Mouse (Mus musculus): Measurements from ENCODE around the gene Kpna7. TPM values are rescaled to one million over a fixed set of nuclear protein-coding genes. Genes with fewer than 3 reads are reported as not detected.
A peak's percentile ranks its signal among the peaks of the same experiment; 100 is the strongest.

The Kpna7 gene
- polyA plus RNA-seq, 1 experiment, result not detected

GRCm38 (mm10) chr5:145129124-145129523, 45.3 kb upstream of the Kpna7 start:
- Histone ChIP-seq H3K4me3 (no peak overlapping the region), H3K36me3 (ENCODE audit: control insufficient read depth, insufficient read depth) (peaks cover 54% of the 10 kb centered on the region), H3K4me2 (ENCODE audit: low read depth) (no peak overlapping the region), H3K27me3 (ENCODE audit: control insufficient read depth, insufficient read depth, insufficient read length) (no peaks in the 10 kb centered on the region), H3ac (ENCODE audit: control insufficient read depth, insufficient read length) (no peak overlapping the region), H3K79me2 (ENCODE audit: control insufficient read depth, insufficient read depth) (peaks cover 4% of the 10 kb centered on the region)
- TF ChIP-seq MAX (IDR thresholded peaks at IDR 0.05; ENCODE audit: low read depth), result no peak
- no peak for TF ChIP-seq REST (IDR thresholded peaks at IDR 0.05; ENCODE audit: insufficient read depth, insufficient read length)
- peak; percentile 72 for TF ChIP-seq POLR2AphosphoS2 (IDR thresholded peaks at IDR 0.05; ENCODE audit: insufficient read length, low read depth)
- TF ChIP-seq E2F4 (IDR thresholded peaks at IDR 0.05; ENCODE audit: insufficient read depth), result no peak
- no peak for TF ChIP-seq MYOG (IDR thresholded peaks at IDR 0.05; ENCODE audit: control insufficient read depth in 1 of 3, insufficient read depth in 1 of 3, insufficient read length in 2 of 3, low read depth in 2 of 3)

GRCm38 (mm10) chr5:145126580-145126979, 42.8 kb upstream of the Kpna7 start:
- peaks cover 3% of the 10 kb centered on the region for H3K79me2 ChIP-seq (ENCODE audit: control insufficient read depth, insufficient read depth)
- peaks cover 47% of the 10 kb centered on the region for H3K36me3 ChIP-seq (ENCODE audit: control insufficient read depth, insufficient read depth)
- H3K4me2 ChIP-seq (ENCODE audit: low read depth), result no peak overlapping the region
- no peaks in the 10 kb centered on the region for H3K27me3 ChIP-seq (ENCODE audit: control insufficient read depth, insufficient read depth, insufficient read length)
- no peak for TF ChIP-seq TCF12 (IDR thresholded peaks at IDR 0.05; ENCODE audit: insufficient read depth, poor library complexity, severe bottlenecking)
- no peak for TF ChIP-seq CEBPB (IDR thresholded peaks at IDR 0.05; ENCODE audit: insufficient read depth, poor library complexity, severe bottlenecking)
- no peak for TF ChIP-seq USF1 (IDR thresholded peaks at IDR 0.05; ENCODE audit: low read depth)
- TF ChIP-seq SRF (IDR thresholded peaks at IDR 0.05; ENCODE audit: control insufficient read depth, insufficient read length, low read depth), result no peak
- no peak for TF ChIP-seq TCF3 (IDR thresholded peaks at IDR 0.05; ENCODE audit: insufficient read length, low read depth)
- no peak for TF ChIP-seq MAX (IDR thresholded peaks at IDR 0.05; ENCODE audit: low read depth)
- no peak for TF ChIP-seq POLR2AphosphoS2 (IDR thresholded peaks at IDR 0.05; ENCODE audit: insufficient read length, low read depth)
- no peak for TF ChIP-seq REST (IDR thresholded peaks at IDR 0.05; ENCODE audit: insufficient read depth, insufficient read length)
- no peak for TF ChIP-seq E2F4 (IDR thresholded peaks at IDR 0.05; ENCODE audit: insufficient read depth)
- TF ChIP-seq MYOG (IDR thresholded peaks at IDR 0.05; ENCODE audit: control insufficient read depth in 1 of 3, insufficient read depth in 1 of 3, insufficient read length in 2 of 3, low read depth in 2 of 3), result no peak
- TF ChIP-seq MYOD1 (IDR thresholded peaks at IDR 0.05; ENCODE audit: control insufficient read depth in 1 of 3, insufficient read length in 2 of 3, low read depth in 2 of 3), result no peak
- TF ChIP-seq POLR2A (IDR thresholded peaks at IDR 0.05; ENCODE audit: insufficient read length, low read depth), result no peak
- no peak overlapping the region for H3ac ChIP-seq (ENCODE audit: control insufficient read depth, insufficient read length)
- H3K4me3 ChIP-seq, result no peak overlapping the region

GRCm38 (mm10) chr5:145123396-145123795, 39.6 kb upstream of the Kpna7 start:
- Histone ChIP-seq H3K4me2 (ENCODE audit: low read depth) (no peak overlapping the region), H3ac (ENCODE audit: control insufficient read depth, insufficient read length) (no peak overlapping the region), H3K79me2 (ENCODE audit: control insufficient read depth, insufficient read depth) (peaks cover 33% of the 10 kb centered on the region), H3K27me3 (ENCODE audit: control insufficient read depth, insufficient read depth, insufficient read length) (no peaks in the 10 kb centered on the region), H3K4me3 (no peak overlapping the region), H3K36me3 (ENCODE audit: control insufficient read depth, insufficient read depth) (peaks cover 36% of the 10 kb centered on the region)
- TF ChIP-seq POLR2AphosphoS2 (IDR thresholded peaks at IDR 0.05; ENCODE audit: insufficient read length, low read depth), result peak; percentile 42
- TF ChIP-seq MAX (IDR thresholded peaks at IDR 0.05; ENCODE audit: low read depth), result no peak

- no peak for TF ChIP-seq MAX (IDR thresholded peaks at IDR 0.05; ENCODE audit: low read depth)
- TF ChIP-seq TCF3 (IDR thresholded peaks at IDR 0.05; ENCODE audit: insufficient read length, low read depth), result no peak
- TF ChIP-seq TCF12 (IDR thresholded peaks at IDR 0.05; ENCODE audit: insufficient read depth, poor library complexity, severe bottlenecking), result no peak
- TF ChIP-seq MYOG (IDR thresholded peaks at IDR 0.05; ENCODE audit: control insufficient read depth in 1 of 3, insufficient read depth in 1 of 3, insufficient read length in 2 of 3, low read depth in 2 of 3), result no peak
- TF ChIP-seq CEBPB (IDR thresholded peaks at IDR 0.05; ENCODE audit: insufficient read depth, poor library complexity, severe bottlenecking), result no peak
- no peak for TF ChIP-seq E2F4 (IDR thresholded peaks at IDR 0.05; ENCODE audit: insufficient read depth)
- no peak for TF ChIP-seq POLR2AphosphoS2 (IDR thresholded peaks at IDR 0.05; ENCODE audit: insufficient read length, low read depth)
- TF ChIP-seq REST (IDR thresholded peaks at IDR 0.05; ENCODE audit: insufficient read depth, insufficient read length), result no peak
- no peak for TF ChIP-seq SRF (IDR thresholded peaks at IDR 0.05; ENCODE audit: control insufficient read depth, insufficient read length, low read depth)
- no peak for TF ChIP-seq MYOD1 (IDR thresholded peaks at IDR 0.05; ENCODE audit: control insufficient read depth in 1 of 3, insufficient read length in 2 of 3, low read depth in 2 of 3)
- no peak for TF ChIP-seq USF1 (IDR thresholded peaks at IDR 0.05; ENCODE audit: low read depth)
- TF ChIP-seq POLR2A (IDR thresholded peaks at IDR 0.05; ENCODE audit: insufficient read length, low read depth), result no peak
- H3ac ChIP-seq (ENCODE audit: control insufficient read depth, insufficient read length), result no peak overlapping the region
- H3K4me2 ChIP-seq (ENCODE audit: low read depth), result no peak overlapping the region
- H3K36me3 ChIP-seq (ENCODE audit: control insufficient read depth, insufficient read depth), result peaks cover 21% of the 10 kb centered on the region
- H3K27me3 ChIP-seq (ENCODE audit: control insufficient read depth, insufficient read depth, insufficient read length), result no peaks in the 10 kb centered on the region
- H3K4me3 ChIP-seq, result no peak overlapping the region
- peaks cover 57% of the 10 kb centered on the region for H3K79me2 ChIP-seq (ENCODE audit: control insufficient read depth, insufficient read depth)
Observed at GRCm38 (mm10) chr5:145120921-145121320, 37.1 kb upstream of the Kpna7 start.

GRCm38 (mm10) chr5:145119385-145119784, 35.6 kb upstream of the Kpna7 start:
- H3K4me2 ChIP-seq (ENCODE audit: low read depth), result no peak overlapping the region
- H3K27me3 ChIP-seq (ENCODE audit: control insufficient read depth, insufficient read depth, insufficient read length), result no peaks in the 10 kb centered on the region
- peaks cover 10% of the 10 kb centered on the region for H3K36me3 ChIP-seq (ENCODE audit: control insufficient read depth, insufficient read depth)
- no peak overlapping the region for H3ac ChIP-seq (ENCODE audit: control insufficient read depth, insufficient read length)
- H3K4me3 ChIP-seq, result no peak overlapping the region
- H3K79me2 ChIP-seq (ENCODE audit: control insufficient read depth, insufficient read depth), result peaks cover 66% of the 10 kb centered on the region
- no peak for TF ChIP-seq POLR2A (IDR thresholded peaks at IDR 0.05; ENCODE audit: insufficient read length, low read depth)
- TF ChIP-seq CEBPB (IDR thresholded peaks at IDR 0.05; ENCODE audit: insufficient read depth, poor library complexity, severe bottlenecking), result no peak
- TF ChIP-seq E2F4 (IDR thresholded peaks at IDR 0.05; ENCODE audit: insufficient read depth), result no peak
- TF ChIP-seq USF1 (IDR thresholded peaks at IDR 0.05; ENCODE audit: low read depth), result peak; percentile 28
- TF ChIP-seq MYOG (IDR thresholded peaks at IDR 0.05; ENCODE audit: control insufficient read depth in 1 of 3, insufficient read depth in 1 of 3, insufficient read length in 2 of 3, low read depth in 2 of 3), result no peak
- no peak for TF ChIP-seq TCF3 (IDR thresholded peaks at IDR 0.05; ENCODE audit: insufficient read length, low read depth)
- no peak for TF ChIP-seq POLR2AphosphoS2 (IDR thresholded peaks at IDR 0.05; ENCODE audit: insufficient read length, low read depth)
- TF ChIP-seq MYOD1 (IDR thresholded peaks at IDR 0.05; ENCODE audit: control insufficient read depth in 1 of 3, insufficient read length in 2 of 3, low read depth in 2 of 3), result no peak
- no peak for TF ChIP-seq SRF (IDR thresholded peaks at IDR 0.05; ENCODE audit: control insufficient read depth, insufficient read length, low read depth)
